Mouse (Mus musculus) embryonic fibroblast, embryonic 13.5 days (primary cell): Measurements from ENCODE around the gene Ftsj1.

Source experiments
- CTCF ChIP-seq: IDR thresholded peaks from 2 replicates; pipeline ENCODE4 v1.5.1; 2011; ENCODE audit warnings: mild to moderate bottlenecking, control low read depth, low read length, moderate library complexity, borderline replicate concordance; ENCODE audit not compliant: insufficient read depth
- POLR2A ChIP-seq: IDR thresholded peaks from 2 replicates; pipeline ENCODE4 v1.6.1; 2011; ENCODE audit warnings: low read depth, mild to moderate bottlenecking, control low read depth, low read length, moderate library complexity

- no peak for TF ChIP-seq POLR2A
- TF ChIP-seq CTCF: no peak
These were observed 18.6 kb downstream of the Ftsj1 start for GRCm38 (mm10) chrX:8233602-8234001.
